Mouse (Mus musculus): ENCODE data around the gene Asap2. TPM values are rescaled to one million over a fixed set of nuclear protein-coding genes. Genes with fewer than 3 reads are reported as not detected.

Asap2 gene
- polyA plus RNA-seq, 1 experiment from 2014 or later: 7.6 TPM

DNA sequence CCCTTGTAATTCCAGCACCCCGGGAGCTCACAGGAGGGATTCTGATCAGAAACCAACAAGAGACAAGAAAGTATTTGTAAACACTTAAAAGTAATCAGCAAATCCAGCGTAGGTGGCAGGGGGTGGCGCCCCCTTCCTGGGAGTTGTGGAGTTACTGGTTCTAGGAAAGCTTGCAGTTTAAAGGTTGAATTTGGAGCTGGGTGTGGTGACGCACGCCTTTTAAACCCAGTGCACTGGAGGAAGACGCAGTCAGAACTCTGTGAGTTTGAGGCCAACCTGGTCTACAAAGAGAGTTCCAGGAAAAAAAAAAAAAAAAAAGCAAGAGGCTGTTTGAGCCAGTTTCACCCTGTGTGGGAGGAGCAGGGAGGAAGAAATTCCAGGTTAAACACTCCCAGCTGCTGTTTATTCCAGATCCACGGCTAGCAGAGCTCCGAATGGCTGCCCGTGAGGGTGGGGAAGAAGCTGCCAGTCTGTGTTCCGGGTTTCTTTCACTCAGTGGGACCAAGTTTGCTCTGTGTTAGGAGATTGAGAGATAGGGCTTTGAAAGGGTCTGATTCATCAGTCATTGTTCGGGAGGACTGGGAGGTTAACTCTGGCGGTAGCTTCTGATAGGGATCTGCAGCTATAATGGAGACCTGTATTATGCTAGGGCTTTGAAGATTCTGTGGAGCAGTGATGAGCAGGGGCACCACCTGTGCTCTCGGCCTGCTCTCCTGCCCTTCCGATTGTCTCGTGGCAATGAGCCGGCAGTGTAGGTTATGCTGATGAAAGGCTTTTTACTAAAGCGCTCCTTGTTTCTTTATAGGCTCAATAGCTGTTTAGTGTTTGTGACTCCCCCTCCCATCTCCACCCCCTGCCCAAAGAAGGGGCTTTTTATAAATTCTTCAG, 144.0 kb downstream of the Asap2 start:
- no peak for ATAC-seq (ENCODE audit: insufficient number of reproducible peaks, low FRiP score, low TSS enrichment, low read depth)
- no peaks in the 10 kb centered on the region for H3K9me3 ChIP-seq (replicated peaks)
- H3K27me3 ChIP-seq: no peaks in the 10 kb centered on the region
- H3K9ac ChIP-seq: no peak overlapping the region
- H3K4me2 ChIP-seq (replicated peaks): no peak overlapping the region
- peaks cover 46% of the 10 kb centered on the region for H3K4me1 ChIP-seq
- H3K4me3 ChIP-seq (replicated peaks): no peak overlapping the region
- H3K27ac ChIP-seq (replicated peaks): peak overlapping the region; percentile 55; the same call in 1 of the 2 replicates
- H3K36me3 ChIP-seq: no peaks in the 10 kb centered on the region
- WGBS: 39% methylated on average over 17 of the region's 17 CpGs

DNA sequence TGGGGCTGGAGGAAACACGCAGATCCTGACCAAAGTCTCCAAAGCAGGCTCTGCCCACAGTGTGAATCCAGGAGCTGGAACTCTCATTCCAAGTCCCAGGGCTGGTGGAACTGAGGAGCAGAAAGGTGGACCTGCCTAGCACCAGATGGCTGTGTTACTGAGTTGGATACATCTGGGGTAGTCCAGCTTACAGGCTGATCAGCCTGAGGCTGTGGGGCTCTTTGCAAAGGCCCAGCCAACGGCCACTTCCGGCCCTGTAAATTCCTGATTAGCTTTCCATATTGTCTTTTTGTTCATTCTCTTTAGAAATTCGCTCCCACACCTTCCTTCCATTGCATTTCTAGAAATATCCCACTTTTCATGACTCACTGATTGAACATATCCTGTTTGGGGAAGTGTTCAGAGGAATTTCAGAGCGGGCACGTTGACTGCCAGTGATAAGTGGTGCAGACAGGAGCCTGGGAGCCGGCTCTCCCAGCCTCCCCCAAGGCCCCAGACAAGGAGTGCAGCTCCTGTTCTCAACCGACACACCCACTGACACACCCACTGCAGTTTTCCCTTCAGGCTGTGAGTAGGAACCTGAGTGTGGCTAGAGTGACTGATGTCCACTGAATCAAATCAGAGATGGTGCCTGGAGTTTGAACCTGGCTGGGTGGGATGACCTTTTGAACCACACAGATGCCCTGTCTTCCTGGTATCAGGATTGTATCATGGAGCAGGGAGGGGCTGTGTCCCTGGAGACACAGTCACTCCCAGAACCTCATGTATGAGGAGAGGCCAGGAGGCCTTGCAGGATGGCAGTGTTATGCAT, 145.6 kb downstream of the Asap2 start:
- Histone ChIP-seq H3K27ac (replicated peaks) (no peak overlapping the region), H3K4me1 (peaks cover 53% of the 10 kb centered on the region), H3K27me3 (no peaks in the 10 kb centered on the region), H3K36me3 (no peaks in the 10 kb centered on the region), H3K9me3 (replicated peaks) (no peaks in the 10 kb centered on the region), H3K4me2 (replicated peaks) (no peak overlapping the region), H3K9ac (no peak overlapping the region), H3K4me3 (replicated peaks) (no peak overlapping the region)
- no peak for ATAC-seq (ENCODE audit: insufficient number of reproducible peaks, low FRiP score, low TSS enrichment, low read depth)
- WGBS: 37% methylated on average over 8 of the region's 8 CpGs

- H3K4me2 ChIP-seq (replicated peaks): no peak overlapping the region
These were observed 146.1 kb downstream of the Asap2 start for GRCm38 (mm10) chr12:21136462-21136751.

GRCm38 (mm10) chr12:21139560-21139959, 149.3 kb downstream of the Asap2 start:
- Histone ChIP-seq H3K4me1 (peaks cover 29% of the 10 kb centered on the region), H3K27ac (replicated peaks) (no peak overlapping the region), H3K27me3 (no peaks in the 10 kb centered on the region), H3K36me3 (no peaks in the 10 kb centered on the region), H3K4me2 (replicated peaks) (no peak overlapping the region), H3K9me3 (replicated peaks) (no peaks in the 10 kb centered on the region), H3K9ac (no peak overlapping the region), H3K4me3 (replicated peaks) (no peak overlapping the region)
- no peak for ATAC-seq (ENCODE audit: insufficient number of reproducible peaks, low FRiP score, low TSS enrichment, low read depth)
- WGBS: 68% methylated on average over 4 of the region's 4 CpGs

More at GRCm38 (mm10) chr12:21136462-21136751, 146.1 kb downstream of the Asap2 start:
- peaks cover 53% of the 10 kb centered on the region for H3K4me1 ChIP-seq
- WGBS: 35% methylated on average over 2 of the region's 2 CpGs
- no peak; the same call in 1 of the 2 replicates for ATAC-seq (ENCODE audit: insufficient number of reproducible peaks, low FRiP score, low TSS enrichment, low read depth)
- H3K9ac ChIP-seq: no peak overlapping the region
- no peaks in the 10 kb centered on the region for H3K9me3 ChIP-seq (replicated peaks)
- no peak overlapping the region for H3K4me3 ChIP-seq (replicated peaks)
- H3K27me3 ChIP-seq: no peaks in the 10 kb centered on the region
- H3K27ac ChIP-seq (replicated peaks): no peak overlapping the region
- no peaks in the 10 kb centered on the region for H3K36me3 ChIP-seq

- no peak overlapping the region for H3K4me2 ChIP-seq (replicated peaks)
- H3K4me1 ChIP-seq: peaks cover 28% of the 10 kb centered on the region
- H3K36me3 ChIP-seq: no peaks in the 10 kb centered on the region
- H3K4me3 ChIP-seq (replicated peaks): no peak overlapping the region
- no peak for ATAC-seq (ENCODE audit: insufficient number of reproducible peaks, low FRiP score, low TSS enrichment, low read depth)
- no peaks in the 10 kb centered on the region for H3K27me3 ChIP-seq
- no peak overlapping the region for H3K27ac ChIP-seq (replicated peaks)
- no peaks in the 10 kb centered on the region for H3K9me3 ChIP-seq (replicated peaks)
- WGBS: 83% methylated on average over 14 of the region's 14 CpGs
- no peak overlapping the region for H3K9ac ChIP-seq
These were observed 149.9 kb downstream of the Asap2 start for GRCm38 (mm10) chr12:21140153-21140552.

- no peak for ATAC-seq (ENCODE audit: insufficient number of reproducible peaks, low FRiP score, low TSS enrichment, low read depth)
- Histone ChIP-seq H3K9me3 (replicated peaks) (no peaks in the 10 kb centered on the region), H3K4me3 (replicated peaks) (no peak overlapping the region), H3K27ac (replicated peaks) (no peak overlapping the region), H3K4me1 (peaks cover 25% of the 10 kb centered on the region), H3K4me2 (replicated peaks) (no peak overlapping the region), H3K9ac (no peak overlapping the region), H3K36me3 (no peaks in the 10 kb centered on the region), H3K27me3 (no peaks in the 10 kb centered on the region)
- 89% methylated on average over 6 of the region's 6 CpGs for WGBS
These were observed 150.6 kb downstream of the Asap2 start for GRCm38 (mm10) chr12:21140741-21141308.

DNA sequence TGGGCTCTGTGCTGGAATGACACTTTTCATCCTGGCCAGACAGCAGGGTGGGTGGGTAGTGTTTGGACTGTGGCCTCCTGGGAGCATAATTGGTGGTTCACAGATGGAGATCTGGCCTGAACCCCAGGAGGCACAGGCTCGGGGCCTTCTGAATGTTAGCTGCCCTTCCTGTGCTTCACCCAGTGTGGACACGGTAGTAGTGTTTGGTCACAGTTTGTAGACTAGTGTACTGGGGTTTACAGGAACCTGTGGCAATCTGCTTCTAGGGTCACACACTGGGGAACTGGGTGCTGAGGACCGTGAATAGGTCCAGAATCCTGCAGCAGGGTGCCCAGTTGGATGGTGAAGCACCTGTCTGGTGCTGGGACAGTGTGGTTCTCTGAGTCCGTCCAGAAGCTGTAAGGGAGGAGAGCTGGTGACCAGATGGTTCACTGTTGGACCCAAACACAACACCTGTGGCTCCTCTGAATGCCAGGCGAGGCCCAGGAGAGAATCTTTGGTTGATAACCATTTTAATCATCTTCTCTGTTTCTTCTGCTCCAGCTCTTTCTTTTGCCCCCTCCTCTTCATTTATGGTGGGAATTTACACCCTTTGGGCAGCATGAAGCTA, 151.5 kb downstream of the Asap2 start:
- peaks cover 16% of the 10 kb centered on the region for H3K4me1 ChIP-seq
- no peak for ATAC-seq (ENCODE audit: insufficient number of reproducible peaks, low FRiP score, low TSS enrichment, low read depth)
- H3K27me3 ChIP-seq: no peaks in the 10 kb centered on the region
- no peak overlapping the region for H3K4me3 ChIP-seq (replicated peaks)
- no peak overlapping the region for H3K4me2 ChIP-seq (replicated peaks)
- no peak overlapping the region for H3K27ac ChIP-seq (replicated peaks)
- no peaks in the 10 kb centered on the region for H3K9me3 ChIP-seq (replicated peaks)
- no peaks in the 10 kb centered on the region for H3K36me3 ChIP-seq
- no peak overlapping the region for H3K9ac ChIP-seq
- WGBS: 78% methylated on average over 5 of the region's 5 CpGs

DNA sequence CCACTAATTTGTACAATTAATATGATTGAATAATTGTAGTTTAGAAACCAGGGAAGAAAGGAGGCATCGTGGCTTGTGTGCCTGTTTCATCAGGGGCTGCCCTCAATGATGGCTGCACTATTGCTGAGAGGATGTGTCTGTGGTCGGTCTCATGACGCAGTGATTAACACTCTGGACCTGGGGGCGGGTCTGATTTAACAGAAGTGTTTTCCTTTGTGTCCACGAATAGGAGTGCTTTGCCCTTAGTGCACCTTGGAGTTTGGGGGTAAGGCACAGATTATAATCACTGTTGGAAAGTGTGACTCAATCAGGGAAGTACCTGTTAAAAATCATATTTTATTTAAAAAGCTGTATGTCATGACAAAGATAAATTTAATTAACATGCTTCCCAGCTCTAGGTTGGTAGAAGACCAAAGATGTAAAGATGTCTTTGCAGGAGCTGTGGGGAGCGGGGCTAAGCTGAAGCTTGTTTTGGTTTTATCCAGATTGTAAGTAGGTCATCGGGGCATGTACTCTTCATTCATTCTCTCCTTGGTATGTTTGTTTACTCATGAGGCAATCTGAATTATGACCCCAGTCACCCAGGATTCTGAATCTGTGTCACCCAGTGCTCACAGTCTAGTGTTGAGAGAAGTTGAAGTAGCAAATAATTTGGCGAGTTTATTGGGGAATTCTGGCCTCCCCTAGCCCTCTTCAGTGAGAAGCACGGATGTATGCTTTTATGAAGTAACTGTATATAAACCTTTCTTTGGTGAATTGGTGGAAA, 152.4 kb downstream of the Asap2 start:
- ATAC-seq (ENCODE audit: insufficient number of reproducible peaks, low FRiP score, low TSS enrichment, low read depth): no peak
- Histone ChIP-seq H3K27ac (replicated peaks) (no peak overlapping the region), H3K36me3 (no peaks in the 10 kb centered on the region), H3K9ac (no peak overlapping the region), H3K4me3 (replicated peaks) (no peak overlapping the region), H3K4me2 (replicated peaks) (no peak overlapping the region), H3K9me3 (replicated peaks) (no peaks in the 10 kb centered on the region), H3K27me3 (no peaks in the 10 kb centered on the region), H3K4me1 (peaks cover 16% of the 10 kb centered on the region)
- whole genome bisulfite sequencing: 75% methylated on average over 9 of the region's 9 CpGs

GRCm38 (mm10) chr12:21144602-21145001, 154.3 kb downstream of the Asap2 start:
- Histone ChIP-seq H3K9me3 (replicated peaks) (no peaks in the 10 kb centered on the region), H3K36me3 (no peaks in the 10 kb centered on the region), H3K4me2 (replicated peaks) (no peak overlapping the region), H3K4me1 (peaks cover 7% of the 10 kb centered on the region; the same call in 1 of the 2 replicates), H3K27me3 (no peaks in the 10 kb centered on the region), H3K4me3 (replicated peaks) (no peak overlapping the region), H3K9ac (no peak overlapping the region), H3K27ac (replicated peaks) (no peak overlapping the region)
- WGBS: 71% methylated on average over 5 of the region's 5 CpGs
- no peak for ATAC-seq (ENCODE audit: insufficient number of reproducible peaks, low FRiP score, low TSS enrichment, low read depth)

DNA sequence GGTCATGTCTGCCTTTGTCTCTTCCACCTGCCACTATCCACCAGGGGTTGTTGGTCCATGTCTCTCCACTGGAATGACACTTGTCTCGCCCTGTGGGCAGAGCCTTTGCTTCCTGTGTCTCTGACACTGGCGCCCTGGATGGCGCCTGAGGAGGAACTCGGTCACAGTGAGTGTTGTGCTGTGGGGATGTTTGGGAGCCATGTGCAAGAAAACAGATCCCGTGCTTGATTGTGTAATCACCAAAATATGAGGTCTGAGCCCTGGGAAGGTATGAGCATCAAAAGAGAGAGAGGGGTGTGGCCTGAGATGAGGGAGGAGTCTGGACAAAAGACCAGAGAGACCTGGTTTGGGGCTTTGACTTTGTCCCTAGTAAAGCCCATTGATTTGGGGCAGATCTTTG, 154.8 kb downstream of the Asap2 start:
- Histone ChIP-seq H3K36me3 (no peaks in the 10 kb centered on the region), H3K4me1 (peaks cover 4% of the 10 kb centered on the region; the same call in 1 of the 2 replicates), H3K4me3 (replicated peaks) (no peak overlapping the region), H3K27ac (replicated peaks) (no peak overlapping the region), H3K4me2 (replicated peaks) (no peak overlapping the region), H3K9me3 (replicated peaks) (no peaks in the 10 kb centered on the region), H3K27me3 (no peaks in the 10 kb centered on the region), H3K9ac (no peak overlapping the region)
- 86% methylated on average over 5 of the region's 5 CpGs for WGBS
- ATAC-seq (ENCODE audit: insufficient number of reproducible peaks, low FRiP score, low TSS enrichment, low read depth): no peak
